Mouse (Mus musculus) intestine, embryonic 14.5 days (tissue): ENCODE data around the gene Cyp2w1. TPM values are rescaled to one million over a fixed set of nuclear protein-coding genes. Genes with fewer than 3 reads are reported as not detected.
"Not testable (repeated sequence)": the region's sequence is repeated elsewhere in the genome, so short reads cannot be mapped to it uniquely, and the experiment has no call there.

Experiments used
- ATAC-seq: fragments of 200-750 bp; cut with Nextera tagmentation; replicated peaks from 2 replicates; pipeline ENCODE4 v1.8.0; 2017; ENCODE audit warnings: low read depth, moderate number of reproducible peaks, moderate TSS enrichment, moderate library complexity; ENCODE audit not compliant: low FRiP score, low TSS enrichment
- DNase-seq: peaks from one replicate; pipeline ENCODE4 v3.0.0-alpha.2; 2018; ENCODE audit warnings: low spot score
- H3K27ac ChIP-seq: fragments of 300-500 bp; sonication (generic); 2 replicates; pipeline ENCODE4 v1.5.1; 2014; ENCODE audit warnings: low read depth, mild to moderate bottlenecking, control low read depth
- H3K27me3 ChIP-seq: fragments of 300-500 bp; sonication (generic); replicated peaks from 2 replicates; pipeline ENCODE4 v1.6.1; 2014; ENCODE audit warnings: low read length, control low read depth; ENCODE audit not compliant: control insufficient read depth, insufficient read depth
- H3K36me3 ChIP-seq: fragments of 300-500 bp; sonication (generic); 2 replicates; pipeline ENCODE4 v1.6.1; 2014; ENCODE audit warnings: low read length, control low read depth; ENCODE audit not compliant: control insufficient read depth, insufficient read depth
- H3K4me1 ChIP-seq: fragments of 300-500 bp; sonication (generic); replicated peaks from 2 replicates; pipeline ENCODE4 v1.6.1; 2014; ENCODE audit warnings: low read length, control low read depth, mixed read lengths; ENCODE audit not compliant: control insufficient read depth, insufficient read depth
- H3K4me2 ChIP-seq: fragments of 300-500 bp; sonication (generic); 2 replicates; pipeline ENCODE4 v1.6.1; 2014; ENCODE audit warnings: low read length
- H3K4me3 ChIP-seq: fragments of 300-500 bp; sonication (generic); 2 replicates; pipeline ENCODE4 v1.5.1; 2014; ENCODE audit warnings: low read depth, low read length, control low read depth, mixed read lengths
- H3K9ac ChIP-seq: fragments of 300-500 bp; sonication (generic); 2 replicates; pipeline ENCODE4 v1.6.1; 2014; ENCODE audit warnings: mild to moderate bottlenecking, low read length
- H3K9me3 ChIP-seq: fragments of 300-500 bp; sonication (generic); 2 replicates; pipeline ENCODE4 v1.6.1; 2016; ENCODE audit warnings: low read length, control low read depth; ENCODE audit not compliant: control insufficient read depth
- WGBS: fragments of 180-500 bp; shearing (Covaris S2); extraction: QIAGEN DNeasy Blood & Tissue Kit; methylation state at CpG from one replicate; pipeline ENCODE4 v1.1.7; 2014; 5-methylcytosine and 5-hydroxymethylcytosine counted together
- polyA plus RNA-seq: library from polyadenylated mRNA; unstranded; fragments of >200 nt; fragmentation: Nextera tagmentation; extraction: Ambion mirVana; gene quantifications from 2 replicates; pipeline ENCODE4 v1.2.1, GENCODE M21; 2014

Gene Cyp2w1
- polyA plus RNA-seq, 1 experiment from 2014 or later = 9.1 TPM

DNA sequence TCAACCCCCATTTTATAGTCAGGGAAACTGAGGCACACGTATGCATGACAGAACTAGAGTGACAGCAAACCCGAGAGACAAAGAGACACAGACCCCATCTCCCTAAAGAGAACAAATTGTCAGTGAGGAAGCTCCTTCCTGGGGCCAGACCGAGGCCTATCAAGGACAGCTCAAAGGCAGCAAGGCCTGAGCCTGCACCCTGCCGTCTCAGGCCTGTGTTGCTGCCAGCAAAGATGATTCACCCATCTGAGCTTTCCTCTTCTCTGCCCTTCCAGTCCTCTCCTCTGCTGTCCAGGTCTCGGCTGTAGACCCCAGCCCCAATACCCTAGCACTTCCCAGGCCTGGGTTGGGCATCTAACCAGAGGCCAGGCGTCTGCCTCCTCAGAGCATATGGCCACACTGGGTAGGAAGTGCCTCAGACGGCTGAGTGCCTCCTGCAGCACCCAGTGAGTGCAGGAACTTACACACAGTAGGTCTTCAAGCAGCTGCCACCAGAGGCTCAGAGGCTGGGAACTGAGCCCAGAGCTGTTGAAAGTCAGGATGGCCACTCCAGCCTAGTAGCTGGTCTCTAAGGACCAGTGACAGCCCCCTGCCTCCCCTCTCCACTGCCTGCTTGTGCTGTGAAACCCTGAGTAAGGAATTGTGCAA, 25.3 kb upstream of the Cyp2w1 start:
- H3K36me3 ChIP-seq = no peaks in the 10 kb centered on the region
- H3K27ac ChIP-seq = no peak overlapping the region
- H3K9ac ChIP-seq = no peak overlapping the region
- peaks cover 30% of the 10 kb centered on the region for H3K27me3 ChIP-seq
- H3K4me1 ChIP-seq = peaks cover 10% of the 10 kb centered on the region; the same call in 1 of the 2 replicates
- DNase-seq (no peak), ATAC-seq (no peak)
- H3K4me2 ChIP-seq = no peak overlapping the region
- H3K4me3 ChIP-seq = no peak overlapping the region
- WGBS = 70% methylated on average over 7 of the region's 7 CpGs
- H3K9me3 ChIP-seq = no peaks in the 10 kb centered on the region

GRCm38 (mm10) chr5:139327634-139328020, 24.8 kb upstream of the Cyp2w1 start:
- ATAC-seq = no peak

DNA sequence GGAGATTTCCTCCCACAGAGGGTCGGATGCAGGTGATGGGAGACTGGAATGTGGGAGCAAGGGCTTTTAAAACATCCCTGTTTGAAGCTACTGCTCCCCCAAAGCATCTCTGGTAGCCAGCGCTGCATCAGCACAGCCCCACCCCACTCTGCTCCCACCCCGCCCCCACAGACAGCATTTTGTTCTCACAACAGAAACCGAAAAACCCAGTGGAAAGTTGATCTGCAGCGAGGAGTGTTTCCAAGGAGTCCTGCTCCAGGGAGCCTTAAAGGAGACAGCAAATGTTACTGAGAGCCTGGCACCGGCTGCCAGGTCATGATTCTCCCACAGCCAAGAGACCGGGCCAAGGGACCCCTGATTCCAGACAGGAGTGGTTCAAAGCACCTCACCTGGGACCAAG, 21.7 kb upstream of the Cyp2w1 start:
- peaks cover under 1% of the 10 kb centered on the region; the same call in 1 of the 2 replicates for H3K36me3 ChIP-seq
- no peak overlapping the region for H3K27ac ChIP-seq
- H3K9me3 ChIP-seq = no peaks in the 10 kb centered on the region
- no peak overlapping the region for H3K9ac ChIP-seq
- ATAC-seq (no peak), DNase-seq (no peak)
- H3K4me1 ChIP-seq = no peaks in the 10 kb centered on the region; the same call in 1 of the 2 replicates
- no peak overlapping the region for H3K4me3 ChIP-seq
- 66% methylated on average over 7 of the region's 7 CpGs for WGBS
- no peak overlapping the region for H3K4me2 ChIP-seq
- peaks cover 12% of the 10 kb centered on the region for H3K27me3 ChIP-seq

More at GRCm38 (mm10) chr5:139327634-139328020, 24.8 kb upstream of the Cyp2w1 start:
- no peak for DNase-seq
- Histone ChIP-seq H3K36me3 (no peaks in the 10 kb centered on the region), H3K9me3 (no peaks in the 10 kb centered on the region), H3K4me3 (no peak overlapping the region), H3K4me2 (no peak overlapping the region), H3K4me1 (peaks cover 10% of the 10 kb centered on the region; the same call in 1 of the 2 replicates), H3K27me3 (peaks cover 30% of the 10 kb centered on the region), H3K27ac (no peak overlapping the region), H3K9ac (no peak overlapping the region)
- 73% methylated on average over 7 of the region's 7 CpGs for WGBS

DNA sequence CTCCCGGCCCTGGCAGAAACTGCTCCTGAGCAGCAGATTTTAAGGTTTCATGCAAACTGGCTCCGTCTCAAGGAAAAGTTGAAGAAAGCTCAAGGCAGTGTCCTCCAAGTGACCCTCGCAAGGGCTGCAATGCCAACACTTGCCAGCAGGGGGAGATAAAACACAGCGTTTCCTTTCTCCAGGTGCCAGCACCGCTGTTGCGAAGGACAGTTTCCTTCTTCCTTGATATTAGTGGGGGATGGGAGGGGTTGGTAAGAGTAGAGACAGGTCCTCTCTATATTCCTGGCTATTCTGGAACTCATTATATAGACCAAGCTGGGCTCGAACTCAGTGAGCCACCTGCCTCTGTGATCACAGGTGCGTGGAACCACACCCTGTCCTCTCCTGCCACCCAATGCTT, 20.7 kb upstream of the Cyp2w1 start:
- DNase-seq (peak; percentile 99), ATAC-seq (peak; percentile 28)
- Histone ChIP-seq H3K4me2 (no peak overlapping the region), H3K27ac (peak overlapping the region; percentile 77; the same call in 1 of the 2 replicates), H3K36me3 (peaks cover 10% of the 10 kb centered on the region), H3K27me3 (0 out of 2 replicates have a peak, but pooled peaks cover 2% of the 10 kb centered on the region), H3K9ac (no peak overlapping the region), H3K4me3 (no peak overlapping the region), H3K9me3 (no peaks in the 10 kb centered on the region), H3K4me1 (no peaks in the 10 kb centered on the region; the same call in 1 of the 2 replicates)
- WGBS = 19% methylated on average over 8 of the region's 8 CpGs

DNA sequence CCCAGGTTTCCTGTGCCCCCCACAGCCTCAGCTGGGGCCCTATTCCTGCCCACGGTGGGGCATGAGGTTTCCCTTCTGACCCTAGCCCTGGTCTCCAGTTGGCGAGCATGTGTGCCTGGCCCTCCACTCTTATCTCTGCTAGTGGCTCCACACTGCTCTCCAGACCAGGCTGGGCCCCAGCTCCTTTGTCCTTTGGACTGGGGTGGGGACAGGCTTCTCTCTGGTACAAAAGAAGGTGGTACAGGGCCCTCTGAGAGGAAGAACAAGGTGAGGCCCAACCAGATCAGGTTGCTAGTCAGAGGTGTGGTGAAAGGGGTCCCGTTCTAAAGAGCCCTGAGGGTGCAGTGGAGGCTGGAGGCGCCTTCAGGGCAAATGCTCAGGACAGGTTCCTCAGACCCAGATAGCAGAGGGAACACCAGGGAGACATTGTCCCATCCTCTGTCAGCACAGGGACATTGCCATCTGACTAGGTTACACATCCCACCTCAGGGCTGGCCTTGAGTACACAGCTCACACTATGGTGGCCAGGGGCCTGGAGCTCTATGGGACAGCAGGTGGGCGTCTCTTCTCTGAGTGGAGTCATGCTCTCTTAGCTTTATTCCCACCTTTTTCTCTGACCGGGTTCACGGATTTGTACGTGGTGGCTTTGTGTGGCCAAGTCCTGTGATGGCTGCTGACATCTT, 19.7 kb upstream of the Cyp2w1 start:
- H3K4me1 ChIP-seq = no peaks in the 10 kb centered on the region; the same call in 1 of the 2 replicates
- peak; percentile 74 for ATAC-seq
- H3K27ac ChIP-seq = peak overlapping the region; percentile 77
- peaks cover 19% of the 10 kb centered on the region for H3K36me3 ChIP-seq
- no peaks in the 10 kb centered on the region for H3K27me3 ChIP-seq
- no peak for DNase-seq
- no peaks in the 10 kb centered on the region for H3K9me3 ChIP-seq
- WGBS = 79% methylated on average over 8 of the region's 8 CpGs
- no peak overlapping the region for H3K9ac ChIP-seq
- no peak overlapping the region for H3K4me2 ChIP-seq
- no peak overlapping the region for H3K4me3 ChIP-seq

DNA sequence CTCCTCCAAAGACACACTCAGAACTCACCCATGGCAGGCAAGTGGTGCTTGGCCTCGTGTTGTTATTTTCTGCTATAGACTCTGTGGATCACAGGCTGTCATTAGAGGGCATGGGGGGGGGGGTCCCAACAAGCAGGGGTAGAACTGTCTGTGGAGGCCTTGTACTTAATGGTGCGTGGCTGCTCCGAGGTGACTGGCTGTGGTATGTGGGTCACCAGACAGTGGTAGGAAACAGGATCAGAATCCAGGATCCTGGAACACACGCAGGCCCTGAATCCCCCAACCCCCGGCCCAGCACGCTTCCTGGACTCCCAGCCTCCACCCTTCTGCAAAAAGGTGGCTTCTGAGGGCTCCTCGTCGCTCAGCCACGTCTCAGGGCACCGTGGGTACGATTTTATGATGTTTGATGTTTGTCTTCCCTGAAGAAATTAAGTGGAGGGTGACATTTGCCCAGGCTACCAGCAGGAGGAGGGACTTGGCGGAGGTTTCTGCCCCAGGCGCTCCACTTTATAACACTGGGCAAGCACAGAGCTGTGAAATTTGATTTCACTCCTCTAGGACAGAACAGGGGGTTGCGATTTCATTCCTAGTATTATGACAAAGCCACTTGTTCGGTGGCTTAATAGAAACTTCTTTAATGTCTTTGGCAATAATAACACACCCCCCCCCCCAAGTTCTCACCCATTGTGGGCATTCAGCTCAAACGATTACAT, 19.0 kb upstream of the Cyp2w1 start:
- peak overlapping the region; percentile 77 for H3K27ac ChIP-seq
- ATAC-seq (no peak), DNase-seq (no peak)
- H3K9me3 ChIP-seq = no peaks in the 10 kb centered on the region
- H3K9ac ChIP-seq = no peak overlapping the region
- WGBS = 74% methylated on average over 16 of the region's 16 CpGs
- H3K4me2 ChIP-seq = no peak overlapping the region
- no peak overlapping the region for H3K4me3 ChIP-seq
- H3K27me3 ChIP-seq = no peaks in the 10 kb centered on the region
- H3K4me1 ChIP-seq = no peaks in the 10 kb centered on the region; the same call in 1 of the 2 replicates
- peaks cover 27% of the 10 kb centered on the region for H3K36me3 ChIP-seq

DNA sequence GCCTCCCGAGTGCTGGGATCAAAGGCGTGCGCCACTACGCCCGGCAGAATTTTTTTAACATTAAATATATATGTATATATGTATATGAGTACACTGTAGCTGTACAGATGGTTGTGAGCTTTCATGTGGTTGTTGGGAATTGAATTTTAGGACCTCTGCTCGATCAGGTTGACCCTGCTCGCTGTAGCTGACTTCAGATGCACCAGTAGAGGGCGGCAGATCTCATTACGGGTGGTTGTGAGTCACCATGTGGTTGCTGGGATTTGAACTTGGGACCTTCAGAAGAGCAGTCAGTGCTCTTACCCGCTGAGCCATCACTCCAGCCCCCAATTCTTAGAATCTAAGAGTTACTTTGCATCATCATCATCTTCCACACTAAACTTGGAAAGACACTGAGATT, 18.0 kb upstream of the Cyp2w1 start:
- 85% methylated on average over 10 of the region's 10 CpGs for WGBS
- not testable (repeated sequence) for H3K27me3 ChIP-seq, H3K4me1 ChIP-seq, H3K9me3 ChIP-seq, DNase-seq, H3K4me2 ChIP-seq, ATAC-seq, H3K27ac ChIP-seq, H3K4me3 ChIP-seq, H3K9ac ChIP-seq
- peaks cover 36% of the 10 kb centered on the region for H3K36me3 ChIP-seq

GRCm38 (mm10) chr5:139335634-139336033, 16.8 kb upstream of the Cyp2w1 start:
- 95% methylated on average over 4 of the region's 4 CpGs for WGBS
- H3K9ac ChIP-seq = no peak overlapping the region
- H3K36me3 ChIP-seq = peaks cover 48% of the 10 kb centered on the region

More at GRCm38 (mm10) chr5:139335634-139336033, 16.8 kb upstream of the Cyp2w1 start:
- no peaks in the 10 kb centered on the region for H3K27me3 ChIP-seq
- H3K4me3 ChIP-seq = no peak overlapping the region
- H3K9me3 ChIP-seq = no peaks in the 10 kb centered on the region
- ATAC-seq = no peak; the same call in 1 of the 2 replicates
- DNase-seq = no peak
- no peak overlapping the region for H3K27ac ChIP-seq
- no peaks in the 10 kb centered on the region; the same call in 1 of the 2 replicates for H3K4me1 ChIP-seq
- H3K4me2 ChIP-seq = no peak overlapping the region
